Mouse (Mus musculus) limb, embryonic 11.5 days (tissue): ENCODE results near the gene Gm13539. TPM values are rescaled to one million over a fixed set of nuclear protein-coding genes. Genes with fewer than 3 reads are reported as not detected.
"Not testable (repeated sequence)": the region's sequence is repeated elsewhere in the genome, so short reads cannot be mapped to it uniquely, and the experiment has no call there.

Source experiments
- ATAC-seq: fragments of 200-750 bp; cut with Nextera tagmentation; 2 replicates; pipeline ENCODE4 v1.8.0; 2017; ENCODE audit warnings: low read depth; ENCODE audit not compliant: insufficient number of reproducible peaks, low FRiP score, low TSS enrichment
- DNase-seq: peaks from one replicate; pipeline ENCODE4 v3.0.0-alpha.2; 2015; ENCODE audit warnings: low spot score
- H3K27ac ChIP-seq: fragments of 300-500 bp; sonication (generic); replicated peaks from 2 replicates; pipeline ENCODE4 v1.5.1; 2014; ENCODE audit warnings: low read depth, mild to moderate bottlenecking, low read length
- H3K27me3 ChIP-seq: fragments of 300-500 bp; sonication (generic); 2 replicates; pipeline ENCODE4 v1.6.1; 2014; ENCODE audit warnings: mild to moderate bottlenecking, low read length, mixed read lengths; ENCODE audit not compliant: control insufficient read depth, insufficient read depth
- H3K36me3 ChIP-seq: fragments of 300-500 bp; sonication (generic); 2 replicates; pipeline ENCODE4 v1.6.1; 2014; ENCODE audit warnings: mild to moderate bottlenecking, low read length, moderate library complexity, mixed read lengths; ENCODE audit not compliant: control insufficient read depth, insufficient read depth
- H3K4me1 ChIP-seq: fragments of 300-500 bp; sonication (generic); 2 replicates; pipeline ENCODE4 v1.6.1; 2014; ENCODE audit warnings: low read length, mixed read lengths; ENCODE audit not compliant: control insufficient read depth, insufficient read depth
- H3K4me2 ChIP-seq: fragments of 300-500 bp; sonication (generic); 2 replicates; pipeline ENCODE4 v1.6.1; 2014; ENCODE audit warnings: low read depth, mild to moderate bottlenecking, moderate library complexity; ENCODE audit not compliant: severe bottlenecking
- H3K4me3 ChIP-seq: fragments of 300-500 bp; sonication (generic); 2 replicates; pipeline ENCODE4 v1.5.1; 2014; ENCODE audit warnings: low read depth, low read length
- H3K9ac ChIP-seq: fragments of 300-500 bp; sonication (generic); 2 replicates; pipeline ENCODE4 v1.6.1; 2014; ENCODE audit warnings: mild to moderate bottlenecking, low read length
- H3K9me3 ChIP-seq: fragments of 300-500 bp; sonication (generic); 2 replicates; pipeline ENCODE4 v1.6.1; 2016; ENCODE audit warnings: low read length; ENCODE audit not compliant: control insufficient read depth
- WGBS: fragments of 180-500 bp; shearing (Covaris S2); extraction: QIAGEN DNeasy Blood & Tissue Kit; methylation state at CpG from one replicate; pipeline ENCODE4 v1.1.7; 2014; 5-methylcytosine and 5-hydroxymethylcytosine counted together
- polyA plus RNA-seq: library from polyadenylated mRNA; unstranded; fragments of >200 nt; fragmentation: Nextera tagmentation; extraction: Ambion mirVana; gene quantifications from 2 replicates; pipeline ENCODE4 v1.2.1, GENCODE M21; 2014

Gene Gm13539
- 0.37 and 0.60 TPM in 2 replicates for polyA plus RNA-seq

DNA sequence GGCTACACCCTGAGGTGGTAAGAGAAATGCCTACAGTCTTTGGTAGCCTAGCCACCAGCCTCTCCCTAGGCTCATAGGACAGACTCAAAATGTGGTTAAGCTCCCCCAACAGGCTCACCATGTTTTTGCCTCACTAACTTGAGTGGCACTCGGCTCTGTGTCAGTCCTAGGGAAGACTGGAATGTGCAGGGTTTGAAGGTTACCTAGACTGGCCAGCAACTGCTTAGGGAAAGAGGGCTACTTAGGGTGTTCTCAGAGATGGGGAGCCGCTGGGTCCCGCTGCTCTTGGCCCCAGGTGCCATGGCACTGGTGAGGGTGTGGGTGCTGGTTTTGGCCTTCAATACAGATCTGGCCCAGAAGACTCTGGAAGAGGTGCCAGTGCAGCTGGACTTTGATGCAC, at the start of gene Gm13539:
Gm13539 (plus strand) TSS at position 301 of the 400 bp plus-strand sequence.
- DNase-seq, result no peak
- Histone ChIP-seq H3K27ac (no peak within 1 kb of the TSS), H3K36me3 (no peaks in the 10 kb centered on the region), H3K9ac (no peak within 1 kb of the TSS), H3K27me3 (no peaks in the 10 kb centered on the region), H3K4me3 (no peak within 1 kb of the TSS), H3K4me1 (no peaks in the 10 kb centered on the region), H3K4me2 (no peak within 1 kb of the TSS), H3K9me3 (no peaks in the 10 kb centered on the region)
- ATAC-seq, result no peak
- 84% methylated on average over 3 of the region's 3 CpGs for WGBS

DNA sequence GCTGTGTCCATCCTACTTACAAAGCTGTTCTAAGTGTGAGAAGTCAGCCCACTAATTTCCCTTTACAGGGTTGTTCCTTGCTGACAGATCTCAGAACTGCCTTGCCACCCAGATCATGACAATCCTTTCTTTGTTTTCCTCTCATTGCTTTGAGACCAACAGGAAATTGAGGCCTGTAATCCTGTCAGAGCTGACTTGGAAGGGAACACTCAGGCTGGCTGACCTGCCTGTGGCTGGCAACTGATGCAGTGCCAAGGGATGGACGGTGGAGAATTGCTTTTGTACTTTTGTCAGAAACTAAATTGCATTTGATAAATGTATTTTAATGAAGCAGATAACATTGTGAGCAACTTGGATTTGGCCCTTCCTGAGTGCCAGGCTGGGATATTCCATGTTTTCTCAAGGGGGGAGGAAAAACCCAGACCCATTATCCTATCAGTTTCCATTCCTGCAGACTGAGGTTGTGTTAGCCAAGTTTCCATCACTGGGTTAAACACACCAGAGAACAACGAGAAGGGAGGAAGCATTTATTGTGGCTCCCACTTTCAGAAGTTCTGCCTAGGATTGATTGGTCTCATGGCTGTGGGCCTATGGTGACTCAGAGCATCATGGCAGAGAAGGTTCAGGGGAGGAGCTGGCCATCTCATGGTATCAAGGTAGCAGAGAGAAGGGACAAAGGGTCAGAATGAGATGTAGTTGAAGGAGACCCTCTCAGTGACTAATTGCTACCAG, 48.7 kb upstream of the Gm13539 start:
- Histone ChIP-seq H3K4me1 (no peaks in the 10 kb centered on the region), H3K4me2 (no peak overlapping the region), H3K9me3 (no peaks in the 10 kb centered on the region), H3K36me3 (no peaks in the 10 kb centered on the region), H3K4me3 (no peak overlapping the region), H3K9ac (no peak overlapping the region), H3K27me3 (no peaks in the 10 kb centered on the region), H3K27ac (no peak overlapping the region)
- 78% methylated on average over 2 of the region's 2 CpGs for WGBS
- ATAC-seq, result no peak
- DNase-seq, result no peak

DNA sequence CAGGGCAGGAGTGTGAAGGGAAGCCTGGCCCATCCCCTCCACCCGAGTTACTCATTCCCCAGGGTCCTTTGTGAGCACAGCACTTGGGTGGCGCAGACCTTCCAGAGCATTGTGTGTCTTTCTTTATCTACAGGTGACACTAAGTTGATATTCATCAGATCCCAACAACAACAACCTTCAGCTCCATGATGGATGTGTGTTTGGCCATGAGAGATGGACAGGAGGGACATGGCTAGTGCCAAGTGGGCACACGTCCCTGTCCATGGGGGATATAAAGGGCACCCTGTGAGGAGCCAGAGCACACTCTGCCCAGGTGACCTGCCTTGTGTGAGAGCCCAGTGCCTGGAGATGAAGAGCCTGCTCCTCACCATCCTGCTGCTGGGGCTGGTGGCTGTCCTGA, 45.3 kb upstream of the Gm13539 start, which contains the start of gene Obp2b:
Obp2b (plus strand) TSS at position 301 of the 400 bp plus-strand sequence.
- not testable (repeated sequence) for ATAC-seq, DNase-seq

DNA sequence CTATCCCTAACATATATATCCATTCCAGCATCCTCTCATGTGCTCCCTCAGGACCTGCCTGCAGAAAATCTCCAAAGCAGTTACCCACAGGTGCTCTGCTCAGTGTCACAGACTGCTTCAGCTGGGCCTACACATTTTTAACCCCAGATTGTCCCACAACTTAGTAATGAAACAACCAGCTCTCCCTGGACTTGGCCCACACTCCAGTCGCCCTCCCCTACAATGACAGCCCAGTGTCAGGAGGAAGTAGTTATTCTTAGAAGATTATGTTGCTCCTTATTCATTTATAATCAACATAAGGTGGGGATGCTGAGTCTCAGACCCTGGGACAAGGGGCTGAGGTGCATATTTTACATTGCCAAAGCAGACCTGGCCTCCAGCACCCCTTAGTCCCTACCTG, 40.4 kb upstream of the Gm13539 start:
- ATAC-seq (no peak), DNase-seq (no peak)
- H3K4me1 ChIP-seq, result no peaks in the 10 kb centered on the region
- 69% methylated on average over 1 of the region's 1 CpGs for WGBS
- no peak overlapping the region for H3K4me2 ChIP-seq
- H3K9me3 ChIP-seq, result no peaks in the 10 kb centered on the region
- H3K27me3 ChIP-seq, result no peaks in the 10 kb centered on the region
- no peaks in the 10 kb centered on the region for H3K36me3 ChIP-seq
- no peak overlapping the region for H3K4me3 ChIP-seq
- no peak overlapping the region for H3K27ac ChIP-seq
- no peak overlapping the region for H3K9ac ChIP-seq

More for the DNA sequence above, 45.3 kb upstream of the Gm13539 start, which contains the start of gene Obp2b:
- not testable (repeated sequence) for H3K9me3 ChIP-seq, H3K4me3 ChIP-seq, H3K27me3 ChIP-seq, H3K4me1 ChIP-seq, H3K36me3 ChIP-seq, H3K4me2 ChIP-seq, H3K27ac ChIP-seq, H3K9ac ChIP-seq
- 89% methylated on average over 3 of the region's 3 CpGs for WGBS

DNA sequence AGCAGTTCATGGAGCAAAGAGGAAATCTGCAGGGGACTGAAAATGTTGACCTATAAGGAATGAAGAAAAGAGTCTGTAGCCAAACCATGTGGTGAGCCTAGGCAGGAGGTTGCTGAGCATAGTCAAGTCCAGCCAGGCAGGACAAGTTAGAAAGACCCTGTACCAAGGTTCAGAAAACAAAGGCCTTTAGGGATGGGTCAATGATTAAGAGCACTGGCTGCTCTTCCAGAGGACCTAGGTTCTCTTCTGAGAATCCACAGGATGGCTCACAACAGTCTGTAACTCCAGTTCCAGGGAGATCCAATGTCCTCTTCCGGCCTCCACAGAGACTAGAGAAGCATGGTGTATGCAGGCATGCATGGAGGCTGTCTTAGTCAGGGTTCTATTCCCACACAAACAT, 27.9 kb upstream of the Gm13539 start:
- no peak for ATAC-seq
- Histone ChIP-seq H3K4me1 (no peaks in the 10 kb centered on the region), H3K9ac (no peak overlapping the region), H3K4me3 (no peak overlapping the region), H3K36me3 (no peaks in the 10 kb centered on the region), H3K27me3 (no peaks in the 10 kb centered on the region), H3K9me3 (no peaks in the 10 kb centered on the region), H3K4me2 (no peak overlapping the region), H3K27ac (no peak overlapping the region)
- WGBS, result 85% methylated on average over 1 of the region's 1 CpGs
- DNase-seq, result no peak

DNA sequence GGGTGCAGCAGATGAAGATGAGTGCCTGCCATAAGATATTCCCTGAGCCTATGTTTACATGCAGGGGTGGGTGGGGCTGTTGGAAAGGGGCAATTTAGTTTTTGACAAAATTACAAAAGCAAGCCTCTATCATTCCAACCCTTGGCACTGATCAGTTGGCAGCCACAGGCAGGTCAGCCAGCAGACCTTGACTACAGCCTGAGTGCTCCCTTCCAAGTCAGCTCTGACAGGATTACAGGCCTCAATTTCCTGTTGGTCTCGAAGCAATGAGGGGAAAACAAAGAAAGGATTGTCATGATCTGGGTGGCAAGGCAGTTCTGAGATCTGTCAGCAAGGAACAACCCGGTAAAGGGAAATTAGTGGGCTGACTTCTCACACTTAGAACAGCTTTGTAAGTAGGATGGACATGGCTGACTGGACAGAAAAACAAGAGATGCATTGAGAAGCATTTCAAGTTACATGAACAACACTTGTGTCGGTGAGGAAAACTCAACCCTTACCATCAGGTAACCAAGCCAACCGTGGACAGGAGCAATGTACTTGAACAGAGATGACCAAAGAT, 23.9 kb upstream of the Gm13539 start:
- H3K4me3 ChIP-seq, result no peak overlapping the region
- no peaks in the 10 kb centered on the region for H3K4me1 ChIP-seq
- H3K27me3 ChIP-seq, result no peaks in the 10 kb centered on the region
- DNase-seq, result no peak
- H3K9me3 ChIP-seq, result no peaks in the 10 kb centered on the region
- H3K27ac ChIP-seq, result no peak overlapping the region
- no peak for ATAC-seq
- H3K9ac ChIP-seq, result no peak overlapping the region
- H3K4me2 ChIP-seq, result no peak overlapping the region
- H3K36me3 ChIP-seq, result no peaks in the 10 kb centered on the region
- WGBS, result 56% methylated on average over 4 of the region's 4 CpGs

DNA sequence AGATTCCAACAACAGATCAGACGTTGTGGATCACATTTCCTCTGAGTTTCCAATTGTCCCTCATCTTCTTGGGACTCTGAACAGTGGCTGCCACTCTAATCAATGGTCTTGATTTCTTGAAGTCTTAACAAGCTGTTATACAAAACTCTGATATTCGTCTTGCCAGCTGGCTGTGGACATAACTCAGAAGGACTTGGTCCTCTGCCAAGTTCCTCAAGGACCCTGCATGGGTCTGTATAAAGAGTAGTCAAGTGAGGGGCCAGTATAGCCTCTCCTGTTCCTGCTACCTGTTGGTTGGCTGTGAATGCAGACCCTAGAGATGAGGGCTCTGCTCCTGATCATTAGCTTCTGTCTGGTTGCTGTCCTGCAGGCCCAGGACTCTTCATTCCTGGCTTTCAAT, 16.8 kb upstream of the Gm13539 start, which contains the start of gene Lcn3:
Lcn3 (plus strand) TSS at position 301 of the 400 bp plus-strand sequence.
- 42% methylated on average over 2 of the region's 2 CpGs for WGBS
- Histone ChIP-seq H3K27ac (no peak within 1 kb of the TSS), H3K4me3 (no peak within 1 kb of the TSS), H3K4me2 (no peak within 1 kb of the TSS), H3K27me3 (no peaks in the 10 kb centered on the region), H3K9ac (no peak within 1 kb of the TSS), H3K9me3 (no peaks in the 10 kb centered on the region), H3K36me3 (no peaks in the 10 kb centered on the region), H3K4me1 (no peaks in the 10 kb centered on the region)
- ATAC-seq (no peak), DNase-seq (no peak)

DNA sequence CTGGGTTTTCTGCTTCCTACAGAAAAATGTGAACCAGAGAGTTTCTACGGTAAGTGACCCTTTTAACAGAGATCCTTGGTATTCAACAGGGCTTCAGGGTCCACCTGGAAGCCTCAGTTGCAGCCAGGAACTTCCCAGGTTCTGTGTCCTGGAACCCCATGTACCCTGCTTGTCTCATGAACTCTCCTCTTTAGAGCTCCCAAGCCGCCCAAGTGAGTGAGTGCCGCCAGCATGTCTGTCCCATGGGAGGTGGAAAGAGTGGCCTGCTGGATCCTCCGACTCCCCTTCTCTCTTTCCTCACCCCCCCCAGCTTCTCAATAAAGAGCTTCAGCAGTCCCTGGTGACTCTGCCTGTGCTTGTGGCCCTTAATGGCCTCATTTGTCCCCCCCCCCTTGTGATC, 14.3 kb upstream of the Gm13539 start:
- ATAC-seq, result no peak
- Histone ChIP-seq H3K36me3 (no peaks in the 10 kb centered on the region), H3K9ac (no peak overlapping the region), H3K4me1 (no peaks in the 10 kb centered on the region), H3K4me2 (no peak overlapping the region), H3K27me3 (no peaks in the 10 kb centered on the region), H3K9me3 (no peaks in the 10 kb centered on the region), H3K27ac (no peak overlapping the region), H3K4me3 (no peak overlapping the region)
- DNase-seq, result no peak
- WGBS, result 82% methylated on average over 4 of the region's 4 CpGs
